Mouse (Mus musculus) thymus, postnatal 14 days (tissue): ENCODE measurements around the gene Dennd4c.
A peak's percentile ranks its signal among the peaks of the same experiment; 100 is the strongest.

Experiments used
- DNase-seq: peaks from one replicate; pipeline ENCODE4 v3.0.0; 2021

Dennd4c gene

DNA sequence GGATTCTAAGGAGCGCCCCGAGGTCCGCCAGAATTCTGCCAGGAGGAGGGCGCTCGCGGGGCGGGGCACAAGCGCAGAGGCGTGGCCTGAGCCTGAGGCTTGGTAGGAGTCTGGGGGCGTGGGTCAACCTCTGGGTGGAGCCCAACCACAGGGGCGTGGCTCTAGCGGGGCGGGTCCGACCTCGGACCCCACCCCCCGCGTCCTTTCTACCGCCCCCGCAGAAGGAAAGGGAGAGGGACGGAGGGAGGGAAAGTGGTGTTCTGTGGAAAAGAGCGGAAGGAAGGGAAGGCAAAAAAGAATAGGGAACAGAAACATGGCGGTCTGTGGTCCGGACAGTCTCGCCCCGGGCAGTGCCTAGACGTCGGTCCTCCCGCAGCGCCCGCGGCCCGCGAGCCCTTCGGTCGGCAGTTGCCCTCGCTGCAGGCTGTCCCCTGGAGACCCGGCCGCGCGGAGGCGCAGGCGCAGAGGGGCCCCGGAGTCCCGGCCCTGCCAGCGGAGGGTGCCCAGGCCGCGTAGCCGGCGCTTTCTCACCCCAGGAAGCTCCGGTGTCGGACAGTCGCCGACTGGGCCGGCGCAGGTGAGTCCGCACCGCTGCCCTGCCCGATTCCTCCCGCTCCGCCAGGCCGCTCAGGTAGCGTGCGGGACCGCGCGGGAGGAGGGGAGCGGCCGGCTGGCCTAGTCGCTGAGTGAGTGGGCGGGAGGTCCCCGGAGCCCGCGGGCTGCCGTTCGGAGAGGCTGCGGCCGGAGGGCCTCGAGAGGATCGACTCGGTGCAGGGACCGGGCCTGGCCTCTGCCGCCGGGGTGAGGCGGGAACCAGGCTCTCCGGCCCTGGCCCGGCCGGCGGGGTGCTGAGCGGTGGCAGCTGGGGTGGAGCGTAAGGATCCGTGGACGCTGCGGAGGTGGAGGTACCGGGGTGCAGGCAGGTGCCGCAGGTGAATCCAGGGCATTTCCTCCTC lies at the start of gene Dennd4c:
Dennd4c (plus strand) TSS at position 220 of the 956 bp plus-strand sequence.
- peak; percentile 97 for DNase-seq

GRCm38 (mm10) chr4:86699161-86699865 lies 49.0 kb upstream of the Dennd4c start:
- DNase-seq, result no peak

- peak; percentile 45 for DNase-seq
Observed at GRCm38 (mm10) chr4:86708801-86709200, 39.6 kb upstream of the Dennd4c start.

- DNase-seq, result no peak
Observed at GRCm38 (mm10) chr4:86710034-86710650, 38.2 kb upstream of the Dennd4c start.

DNA sequence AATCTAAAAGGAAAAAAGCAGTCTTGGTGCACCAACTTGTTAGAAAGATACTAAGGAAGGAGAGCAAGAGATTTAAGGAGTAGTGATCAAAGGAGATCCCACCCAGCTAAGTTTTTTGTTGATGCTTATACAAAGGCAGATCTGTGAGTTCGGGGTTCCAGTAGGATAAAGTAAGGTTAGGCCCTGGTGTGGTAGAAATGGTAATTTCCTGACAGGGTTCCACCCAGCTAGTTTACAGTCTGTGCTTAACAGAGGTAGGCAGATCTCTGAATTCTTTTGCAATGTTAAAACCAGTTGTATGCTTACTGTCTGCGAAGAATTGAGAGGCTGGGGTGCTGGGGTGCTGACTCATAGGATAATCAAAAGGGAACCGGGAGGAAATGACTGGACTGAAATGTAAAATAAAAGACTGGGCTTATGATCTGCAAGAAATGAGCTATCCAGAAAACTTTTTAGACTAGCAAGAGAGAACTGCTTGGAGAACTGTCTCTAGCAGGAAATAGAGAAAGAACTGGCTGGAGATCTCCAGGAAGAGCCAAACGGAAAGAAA lies 37.6 kb upstream of the Dennd4c start:
- DNase-seq, result no peak

DNA sequence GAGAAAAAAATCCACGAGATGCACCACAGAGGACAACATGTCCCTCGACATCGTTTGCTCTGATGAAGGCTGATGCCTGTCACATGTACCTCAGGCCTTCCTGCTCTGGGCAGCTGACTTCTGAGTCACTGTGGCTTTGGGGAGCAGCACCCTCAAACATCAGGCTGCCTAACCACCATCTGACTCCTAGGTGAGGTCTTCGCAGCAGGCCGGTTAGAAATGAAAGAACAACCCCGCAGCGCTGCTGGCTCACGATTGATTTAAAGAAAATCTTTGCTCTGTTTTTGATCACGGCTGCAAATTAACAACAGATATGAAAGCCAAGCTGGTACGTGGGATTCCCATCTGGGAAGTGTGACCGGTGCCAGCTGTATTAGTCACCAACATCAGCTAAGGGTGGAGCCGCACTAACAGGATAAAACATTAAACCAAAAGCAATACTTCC lies 35.6 kb upstream of the Dennd4c start:
- DNase-seq, result peak; percentile 71

DNA sequence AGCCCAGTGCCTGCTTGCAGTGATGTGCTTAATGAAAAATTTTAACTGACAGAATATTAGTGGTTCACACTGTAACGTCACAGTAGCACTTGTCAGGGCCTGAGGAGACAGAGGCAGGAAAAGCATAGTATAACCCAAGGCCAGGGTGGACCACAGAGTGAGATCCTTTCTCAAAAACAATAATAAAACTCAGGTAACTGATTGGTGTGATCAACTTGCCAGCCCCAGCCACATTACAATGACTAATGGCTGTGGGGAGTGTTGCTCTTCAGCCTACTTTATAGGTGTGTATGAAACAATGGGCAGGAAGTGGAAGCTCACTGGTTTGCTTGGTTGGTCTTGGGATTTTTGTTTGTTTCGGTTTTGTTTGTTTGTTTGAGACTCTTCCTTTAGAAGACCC lies 34.8 kb upstream of the Dennd4c start:
- DNase-seq, result no peak

- no peak for DNase-seq
Observed at GRCm38 (mm10) chr4:86715341-86715740, 33.0 kb upstream of the Dennd4c start.

DNA sequence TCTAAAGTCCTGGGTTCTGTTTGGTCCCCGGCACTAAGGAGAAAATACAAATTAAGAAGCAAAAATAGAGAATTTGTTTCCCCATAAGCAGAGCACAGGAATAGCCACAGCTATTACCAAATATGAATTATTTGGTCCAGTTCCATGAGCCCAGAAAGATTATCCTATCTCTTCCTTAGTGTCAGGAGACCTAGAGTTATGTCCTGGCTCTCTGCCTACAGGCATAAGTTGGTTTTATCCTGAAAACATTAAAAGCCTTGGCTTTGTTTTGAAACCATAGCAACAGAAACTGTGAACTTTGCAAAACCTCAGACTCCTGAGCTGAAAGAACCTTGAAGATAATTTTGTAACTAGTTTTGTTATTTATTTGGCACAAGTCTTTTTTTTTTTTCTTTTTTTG lies 31.2 kb upstream of the Dennd4c start:
- DNase-seq, result no peak

DNA sequence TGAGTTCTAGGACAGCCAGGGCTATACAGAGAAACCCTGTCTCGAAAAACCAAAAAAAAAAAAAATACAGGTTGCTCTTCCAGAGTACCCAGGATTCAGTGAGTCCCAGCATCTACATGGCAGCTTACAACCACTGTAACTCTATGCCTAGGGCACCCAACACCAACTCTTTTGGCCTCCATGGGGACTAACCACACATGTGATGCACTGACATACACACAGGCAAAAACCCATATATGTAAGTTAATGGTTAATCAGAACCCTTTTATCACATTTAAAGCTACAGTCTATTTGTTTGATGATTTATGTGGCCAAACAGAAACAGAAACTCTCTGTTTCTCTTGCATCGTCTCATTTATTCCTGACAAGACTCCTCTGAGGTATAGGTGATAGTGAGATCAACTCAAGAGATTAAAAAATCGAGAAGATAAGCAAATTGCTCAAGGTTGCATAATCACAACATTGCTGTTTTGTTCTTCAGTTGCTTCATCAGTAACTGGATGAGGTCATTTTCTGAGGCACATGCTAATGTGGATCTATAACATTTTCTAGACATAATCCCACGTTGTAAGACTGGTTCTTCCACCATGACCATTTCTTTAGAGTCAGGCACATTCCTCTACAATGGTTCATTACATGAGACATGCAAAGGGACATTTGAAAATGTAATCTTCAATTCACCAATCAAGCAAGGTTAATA lies 29.3 kb upstream of the Dennd4c start:
- no peak for DNase-seq

DNA sequence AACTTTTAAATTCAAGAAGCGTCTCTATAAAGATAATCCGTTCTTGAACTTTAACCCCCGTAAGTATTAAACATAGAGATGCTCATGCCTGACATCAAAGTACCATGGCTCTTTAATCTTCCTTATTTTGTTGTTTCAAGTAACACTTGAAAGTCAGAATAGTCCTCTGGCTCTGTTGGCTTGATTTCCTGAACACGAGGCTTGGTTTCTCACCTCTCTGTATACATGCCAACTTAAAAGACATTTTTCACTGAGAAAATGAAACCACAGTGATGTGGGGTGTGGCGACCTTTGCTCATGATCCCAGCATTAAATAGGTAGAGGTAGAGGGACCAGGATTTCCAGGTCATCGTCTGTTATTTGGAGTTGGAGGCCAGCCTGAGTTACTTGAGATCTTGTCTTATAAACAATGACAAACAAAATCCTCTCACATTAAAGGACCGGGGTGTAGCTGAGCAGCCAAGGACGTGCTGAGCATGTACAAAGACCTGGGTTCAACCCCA lies 26.4 kb upstream of the Dennd4c start:
- DNase-seq, result no peak

DNA sequence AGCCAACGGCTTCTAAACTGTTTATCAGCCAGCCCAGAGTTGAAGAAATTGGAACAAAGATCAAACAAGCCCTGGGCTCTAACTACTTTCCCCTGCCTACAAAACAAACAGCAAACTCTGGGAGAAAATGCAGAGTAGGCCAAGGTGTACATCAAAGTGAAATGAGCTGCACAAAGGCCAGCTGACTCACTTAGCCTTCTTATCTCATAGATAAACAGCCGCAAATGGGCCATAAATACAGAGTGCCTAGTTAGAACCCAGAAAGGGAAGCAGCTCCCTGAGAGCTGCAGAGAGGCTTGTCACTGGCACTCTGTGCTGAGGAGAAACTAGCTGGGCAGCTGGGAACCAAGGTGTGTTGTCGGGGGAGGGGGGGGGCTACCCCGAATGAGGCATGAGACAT lies 23.2 kb upstream of the Dennd4c start:
- DNase-seq, result no peak

- no peak for DNase-seq
Observed at GRCm38 (mm10) chr4:86726141-86726540, 22.2 kb upstream of the Dennd4c start.

GRCm38 (mm10) chr4:86729829-86730228 lies 18.5 kb upstream of the Dennd4c start:
- DNase-seq, result no peak

DNA sequence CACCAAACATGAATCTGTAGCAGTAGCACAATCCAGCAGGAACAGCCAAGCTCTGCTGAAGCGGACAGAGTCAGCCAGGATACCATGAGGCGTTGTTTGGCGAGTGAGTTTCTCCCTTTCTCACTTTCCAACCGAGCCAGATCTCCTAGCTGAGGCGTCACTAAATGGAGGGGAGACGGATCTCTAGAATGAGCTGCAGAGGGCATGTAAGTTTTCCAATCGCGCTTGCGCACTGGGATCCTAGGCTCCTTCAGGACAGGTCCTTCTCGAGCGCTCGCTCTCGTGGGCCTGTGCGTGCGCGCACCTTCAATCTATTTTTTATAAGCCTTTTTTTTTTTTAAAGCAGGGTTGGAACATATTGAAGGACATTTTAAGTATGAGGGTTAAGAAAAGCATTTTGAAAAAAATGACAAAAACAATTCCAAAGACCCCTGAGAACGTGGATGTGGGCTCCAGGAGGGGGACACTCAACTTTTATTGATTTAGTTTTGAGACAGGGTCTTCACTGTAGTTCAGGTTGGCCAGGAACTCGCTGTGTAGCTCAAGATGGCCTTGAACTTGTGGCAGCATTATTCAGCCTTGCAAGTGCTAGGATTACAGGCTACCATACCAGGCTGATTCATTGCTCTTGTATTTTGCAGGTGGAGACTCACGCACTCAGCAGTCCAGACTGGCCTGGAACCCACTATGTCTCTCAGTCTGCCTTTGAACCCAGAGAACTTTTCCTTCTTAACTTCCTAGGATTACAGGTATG lies 14.1 kb upstream of the Dennd4c start:
- DNase-seq, result no peak

GRCm38 (mm10) chr4:86739308-86739993 lies 8.9 kb upstream of the Dennd4c start:
- no peak for DNase-seq

- peak; percentile 37 for DNase-seq
Observed at GRCm38 (mm10) chr4:86749361-86749841, 1.0 kb downstream of the Dennd4c start.

- DNase-seq, result peak; percentile 74
Observed at GRCm38 (mm10) chr4:86750346-86750945, 2.1 kb downstream of the Dennd4c start.

DNA sequence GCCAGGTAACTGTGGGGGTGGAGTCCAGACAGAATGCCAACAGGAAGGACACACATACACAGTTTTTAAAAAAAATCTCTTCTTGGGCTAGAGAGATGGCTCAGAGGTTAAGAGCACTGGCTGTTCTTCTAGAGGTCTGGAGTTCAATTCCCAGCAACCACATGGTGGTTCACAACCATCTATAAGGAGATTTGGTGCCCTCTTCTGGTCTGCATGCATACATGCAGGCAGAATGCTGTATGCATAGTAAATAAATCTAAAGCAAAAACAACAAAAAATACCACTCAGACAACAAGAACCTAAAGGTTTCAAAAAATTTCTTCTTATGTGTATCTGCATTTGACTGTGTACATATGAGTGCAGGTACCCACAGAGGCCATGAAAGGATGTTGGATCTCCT lies 16.0 kb downstream of the Dennd4c start:
- DNase-seq, result no peak

- no peak for DNase-seq
Observed at GRCm38 (mm10) chr4:86777587-86777986, 29.2 kb downstream of the Dennd4c start.
